Mouse (Mus musculus) liver, postnatal 0 days (tissue): ENCODE measurements around the gene Got2.

Experiments
- CTCF ChIP-seq: sonication (generic); IDR thresholded peaks from 2 replicates; pipeline ENCODE4 v1.5.1; 2016; ENCODE audit warnings: antibody characterized with exemption, low read depth
- EP300 ChIP-seq: IDR thresholded peaks from 2 replicates; pipeline ENCODE4 v1.6.1; 2016; ENCODE audit warnings: antibody characterized with exemption, low read depth, mild to moderate bottlenecking

DNA sequence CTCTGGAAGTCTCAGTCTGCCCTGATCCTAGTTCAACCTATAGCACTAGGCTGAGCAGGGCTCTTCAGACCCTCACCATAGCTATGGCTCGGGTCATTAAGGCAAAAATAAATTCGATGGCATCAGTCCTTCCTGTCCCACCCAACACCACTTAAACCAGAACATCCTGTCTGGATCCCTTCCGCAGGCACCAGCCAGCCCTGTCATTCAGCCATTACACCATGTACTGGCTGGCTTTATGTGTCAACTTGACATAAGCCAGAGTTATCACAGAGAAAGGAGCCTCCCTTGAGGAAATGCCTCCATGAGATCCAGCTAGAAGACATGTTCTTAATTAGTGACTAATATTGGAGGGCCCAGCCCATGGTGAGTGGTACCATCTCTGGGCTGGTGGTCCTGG, 65.6 kb downstream of the Got2 start:
- no peak for TF ChIP-seq EP300
- TF ChIP-seq CTCF, result no peak
